Mouse (Mus musculus): ENCODE data around the gene Zfyve26. TPM values are rescaled to one million over a fixed set of nuclear protein-coding genes. Genes with fewer than 3 reads are reported as not detected.

Gene Zfyve26
- total RNA-seq, 2 experiments from 2014 or later = 14.4 to 14.8 TPM

Other genes with a start within 250 kb of the Zfyve26 start
- 1 to 10 TPM; 2.0 to 2.3 TPM for gene Pigh, start 206.7 kb downstream of the Zfyve26 start, total RNA-seq (2021)
- not detected for gene Arg2, start 165.5 kb downstream of the Zfyve26 start, total RNA-seq (2021)
- gene Vti1b, start 123.6 kb downstream of the Zfyve26 start, total RNA-seq (2021) = 10 to 100 TPM; 72.1 to 88.9 TPM
- 1 to 10 TPM; 2.0 to 2.6 TPM for gene Rdh11, start 104.0 kb downstream of the Zfyve26 start, total RNA-seq (2021)
- gene Rdh12, start 87.4 kb downstream of the Zfyve26 start, total RNA-seq (2021) = under 1 TPM in 1 of 2 experiments, not detected in 1; 0.20 TPM
- under 1 TPM in 1 of 2 experiments, not detected in 1; 0.11 TPM for gene Rad51b, start 978 bp upstream of the Zfyve26 start, total RNA-seq (2021)

Data from gastrocnemius, adult 2 months (tissue).